Mouse (Mus musculus) intestine, embryonic 14.5 days (tissue): ENCODE measurements around the gene Rsph3b. TPM values are rescaled to one million over a fixed set of nuclear protein-coding genes. Genes with fewer than 3 reads are reported as not detected.

ENCODE experiments used
- ATAC-seq: fragments of 200-750 bp; cut with Nextera tagmentation; replicated peaks from 2 replicates; pipeline ENCODE4 v1.8.0; 2017; ENCODE audit warnings: low read depth, moderate number of reproducible peaks, moderate TSS enrichment, moderate library complexity; ENCODE audit not compliant: low FRiP score, low TSS enrichment
- DNase-seq: peaks from one replicate; pipeline ENCODE4 v3.0.0-alpha.2; 2018; ENCODE audit warnings: low spot score
- H3K27ac ChIP-seq: fragments of 300-500 bp; sonication (generic); 2 replicates; pipeline ENCODE4 v1.5.1; 2014; ENCODE audit warnings: low read depth, mild to moderate bottlenecking, control low read depth
- H3K27me3 ChIP-seq: fragments of 300-500 bp; sonication (generic); replicated peaks from 2 replicates; pipeline ENCODE4 v1.6.1; 2014; ENCODE audit warnings: low read length, control low read depth; ENCODE audit not compliant: control insufficient read depth, insufficient read depth
- H3K36me3 ChIP-seq: fragments of 300-500 bp; sonication (generic); 2 replicates; pipeline ENCODE4 v1.6.1; 2014; ENCODE audit warnings: low read length, control low read depth; ENCODE audit not compliant: control insufficient read depth, insufficient read depth
- H3K4me1 ChIP-seq: fragments of 300-500 bp; sonication (generic); replicated peaks from 2 replicates; pipeline ENCODE4 v1.6.1; 2014; ENCODE audit warnings: low read length, control low read depth, mixed read lengths; ENCODE audit not compliant: control insufficient read depth, insufficient read depth
- H3K4me2 ChIP-seq: fragments of 300-500 bp; sonication (generic); 2 replicates; pipeline ENCODE4 v1.6.1; 2014; ENCODE audit warnings: low read length
- H3K4me3 ChIP-seq: fragments of 300-500 bp; sonication (generic); 2 replicates; pipeline ENCODE4 v1.5.1; 2014; ENCODE audit warnings: low read depth, low read length, control low read depth, mixed read lengths
- H3K9ac ChIP-seq: fragments of 300-500 bp; sonication (generic); 2 replicates; pipeline ENCODE4 v1.6.1; 2014; ENCODE audit warnings: mild to moderate bottlenecking, low read length
- H3K9me3 ChIP-seq: fragments of 300-500 bp; sonication (generic); 2 replicates; pipeline ENCODE4 v1.6.1; 2016; ENCODE audit warnings: low read length, control low read depth; ENCODE audit not compliant: control insufficient read depth
- whole genome bisulfite sequencing: fragments of 180-500 bp; shearing (Covaris S2); extraction: QIAGEN DNeasy Blood & Tissue Kit; methylation state at CpG from one replicate; pipeline ENCODE4 v1.1.7; 2014; 5-methylcytosine and 5-hydroxymethylcytosine counted together
- microRNA-seq: library from miRNA; unstranded; fragments of <30 nt; microRNA quantifications from one replicate; pipeline ENCODE4, GENCODE M21; 2016
- polyA plus RNA-seq: library from polyadenylated mRNA; unstranded; fragments of >200 nt; fragmentation: Nextera tagmentation; extraction: Ambion mirVana; gene quantifications from 2 replicates; pipeline ENCODE4 v1.2.1, GENCODE M21; 2014

The Rsph3b gene
- polyA plus RNA-seq, 1 experiment from 2014 or later = 42.6 TPM

GRCm38 (mm10) chr17:6863521-6863920 lies 85.0 kb downstream of the Rsph3b start:
- peaks cover 6% of the 10 kb centered on the region for H3K4me1 ChIP-seq
- no peak overlapping the region for H3K9ac ChIP-seq
- H3K4me3 ChIP-seq = no peak overlapping the region
- no peak overlapping the region for H3K4me2 ChIP-seq
- no peak for ATAC-seq
- H3K9me3 ChIP-seq = no peaks in the 10 kb centered on the region
- no peak overlapping the region for H3K27ac ChIP-seq
- DNase-seq = no peak
- no peaks in the 10 kb centered on the region for H3K27me3 ChIP-seq
- no peaks in the 10 kb centered on the region for H3K36me3 ChIP-seq
- WGBS = 62% methylated on average over 6 of the region's 6 CpGs

DNA sequence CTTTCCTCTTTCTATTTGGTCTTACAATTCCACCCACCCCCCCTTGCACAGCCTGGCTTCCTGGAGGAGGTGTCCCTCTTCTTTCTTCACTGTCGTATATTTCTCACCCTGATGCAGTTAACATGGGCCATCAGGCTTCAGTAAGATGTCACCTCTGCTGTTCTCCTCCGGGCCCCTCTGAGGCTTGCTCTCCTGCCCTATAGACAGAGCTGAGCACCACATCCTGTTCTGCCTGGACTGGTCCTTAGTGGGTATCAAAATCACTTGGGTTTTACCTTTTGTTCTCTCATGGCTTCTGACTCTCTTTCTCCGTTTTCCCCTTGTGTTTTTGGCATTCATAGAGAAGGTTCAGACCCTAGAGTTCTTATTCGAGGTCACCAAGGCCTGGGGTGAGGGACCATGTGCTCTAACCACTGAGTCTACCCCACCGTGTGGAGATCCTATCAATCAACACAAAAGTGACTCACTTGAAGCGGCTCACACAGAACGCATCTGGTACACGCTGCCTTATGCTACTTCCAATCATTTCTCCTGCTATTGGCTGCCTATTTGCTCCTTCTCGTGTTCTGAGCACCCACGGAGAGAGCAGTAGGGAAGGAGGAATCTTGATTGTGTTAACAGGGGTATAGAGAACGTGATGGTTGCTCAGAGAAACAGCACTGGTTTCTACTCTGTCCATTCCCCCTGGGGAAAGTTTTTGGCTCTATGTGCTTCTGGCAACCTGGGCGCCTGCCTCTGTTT lies 86.3 kb downstream of the Rsph3b start:
- 66% methylated on average over 12 of the region's 12 CpGs for WGBS

DNA sequence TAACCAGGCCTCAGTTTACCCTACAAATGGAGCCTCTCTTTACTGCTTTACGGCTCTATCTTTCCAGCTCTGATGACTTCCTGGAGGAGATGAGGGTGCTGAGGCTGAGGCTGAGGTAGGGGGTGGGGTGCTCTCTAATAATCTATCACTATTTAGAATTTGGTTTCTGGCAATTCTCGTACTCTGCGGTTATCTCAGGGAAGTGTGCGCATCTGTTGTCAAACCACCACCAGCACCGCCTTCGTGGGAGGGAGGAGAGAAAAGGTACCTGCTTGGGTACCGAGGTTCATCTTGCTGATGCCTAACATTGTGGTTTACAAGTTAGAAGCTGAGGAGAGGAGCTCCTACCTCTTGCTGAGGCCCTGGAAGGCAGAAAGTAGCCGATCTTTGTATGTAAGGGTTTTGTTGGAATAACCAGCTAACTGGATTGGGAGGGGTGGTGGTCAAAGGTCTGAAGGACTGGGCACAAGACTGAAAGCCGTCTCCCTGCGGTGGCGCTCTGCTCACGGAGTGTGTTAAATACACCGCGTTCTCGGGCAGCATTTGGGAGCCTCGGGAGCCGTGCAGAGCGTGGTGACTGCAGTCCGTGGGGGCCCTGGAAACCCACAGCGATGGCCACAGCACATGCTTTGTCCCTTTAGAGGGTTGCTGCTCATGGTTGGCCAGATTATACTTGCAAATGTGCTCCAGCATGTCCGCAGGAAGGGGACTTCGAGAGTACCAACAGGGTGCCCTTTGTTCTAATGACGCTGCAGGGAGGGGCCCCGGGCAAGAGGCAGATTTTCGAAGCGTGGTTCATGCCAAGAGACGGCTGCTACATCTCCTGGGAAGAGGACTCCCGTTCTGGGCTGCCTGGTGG lies 87.1 kb downstream of the Rsph3b start:
- WGBS = 10% methylated on average over 28 of the region's 28 CpGs
- peak overlapping the region; percentile 23; the same call in 1 of the 2 replicates for H3K9ac ChIP-seq
- no peaks in the 10 kb centered on the region for H3K36me3 ChIP-seq
- peak overlapping the region; percentile 78 for H3K27ac ChIP-seq
- peak overlapping the region; percentile 48 for H3K4me2 ChIP-seq
- H3K27me3 ChIP-seq = no peaks in the 10 kb centered on the region
- peaks cover 6% of the 10 kb centered on the region for H3K4me1 ChIP-seq
- ATAC-seq (0 out of 2 replicates have a peak, but pooled peaks have one; percentile 41), DNase-seq (peak; percentile 81)
- H3K4me3 ChIP-seq = 0 out of 2 replicates have a peak overlapping the region, but pooled peaks have one; percentile 9
- no peaks in the 10 kb centered on the region for H3K9me3 ChIP-seq

More for the DNA sequence above, 86.3 kb downstream of the Rsph3b start:
- H3K4me1 ChIP-seq = peaks cover 6% of the 10 kb centered on the region
- no peak overlapping the region for H3K4me3 ChIP-seq
- DNase-seq (no peak), ATAC-seq (no peak)
- peak overlapping the region; percentile 23; the same call in 1 of the 2 replicates for H3K9ac ChIP-seq
- no peaks in the 10 kb centered on the region for H3K36me3 ChIP-seq
- H3K4me2 ChIP-seq = peak overlapping the region; percentile 48
- no peaks in the 10 kb centered on the region for H3K27me3 ChIP-seq
- H3K27ac ChIP-seq = peak overlapping the region; percentile 78
- no peaks in the 10 kb centered on the region for H3K9me3 ChIP-seq

DNA sequence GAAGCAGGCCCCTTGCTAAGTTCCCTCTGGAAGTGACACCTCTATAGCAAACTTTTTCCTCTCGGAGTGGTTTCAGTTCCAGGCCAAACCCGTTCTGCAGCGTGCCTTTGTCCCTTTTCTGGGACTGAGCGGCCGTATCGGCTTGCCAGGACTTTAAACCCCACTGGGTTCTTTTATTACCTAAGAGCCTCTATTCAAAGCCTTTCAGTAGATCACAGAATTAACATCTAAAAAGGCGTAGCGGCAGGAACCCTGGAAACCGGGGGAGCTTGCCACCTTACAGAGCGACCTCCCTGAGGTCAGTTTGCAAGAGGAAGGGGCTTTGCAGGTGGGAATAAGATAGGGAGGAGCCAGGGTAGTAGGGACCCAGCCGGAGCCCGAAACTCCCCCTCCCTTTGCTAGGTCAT lies 88.0 kb downstream of the Rsph3b start:
- H3K9me3 ChIP-seq = no peaks in the 10 kb centered on the region
- no peak overlapping the region for H3K4me3 ChIP-seq
- H3K27ac ChIP-seq = peak overlapping the region; percentile 78
- H3K36me3 ChIP-seq = no peaks in the 10 kb centered on the region
- no peaks in the 10 kb centered on the region for H3K27me3 ChIP-seq
- WGBS = 38% methylated on average over 12 of the region's 12 CpGs
- ATAC-seq (peak; percentile 68), DNase-seq (peak; percentile 73)
- peaks cover 6% of the 10 kb centered on the region for H3K4me1 ChIP-seq
- peak overlapping the region; percentile 48 for H3K4me2 ChIP-seq
- no peak overlapping the region for H3K9ac ChIP-seq

- ATAC-seq = no peak; the same call in 1 of the 2 replicates
- no peaks in the 10 kb centered on the region for H3K36me3 ChIP-seq
- no peaks in the 10 kb centered on the region for H3K9me3 ChIP-seq
- peak overlapping the region; percentile 48; the same call in 1 of the 2 replicates for H3K4me2 ChIP-seq
- H3K27me3 ChIP-seq = no peaks in the 10 kb centered on the region
- no peak overlapping the region for H3K9ac ChIP-seq
- H3K4me3 ChIP-seq = no peak overlapping the region
- peaks cover 6% of the 10 kb centered on the region for H3K4me1 ChIP-seq
- 25% methylated on average over 4 of the region's 4 CpGs for WGBS
- no peak for DNase-seq
- peak overlapping the region; percentile 78 for H3K27ac ChIP-seq
Measured at GRCm38 (mm10) chr17:6860067-6860466, 88.4 kb downstream of the Rsph3b start.

Small RNA genes lying within 50 kb of the gene (microRNA-seq; reads per million reads assigned to microRNA genes)
- not detected for gene Mir692-1

Other genes with a start within 250 kb of the Rsph3b start
- 159 and 176 TPM in 2 replicates for gene Ezr, start 165.9 kb downstream of the Rsph3b start, polyA plus RNA-seq
- 62.2 and 66.8 TPM in 2 replicates for gene Tagap1, start 12.5 kb upstream of the Rsph3b start, polyA plus RNA-seq
- 207 and 216 TPM in 2 replicates for gene Rnaset2b, start 22.0 kb upstream of the Rsph3b start, polyA plus RNA-seq
- gene Gm49721, start 30.2 kb upstream of the Rsph3b start, polyA plus RNA-seq = 0.08 and 0.30 TPM in 2 replicates
- not detected in 2 replicates for gene Gm1604a, start 76.9 kb upstream of the Rsph3b start, polyA plus RNA-seq
- 15.1 and 16.5 TPM in 2 replicates for gene Rps6ka2, start 221.4 kb upstream of the Rsph3b start, polyA plus RNA-seq